ENCODE assay signal across 46 mouse cellular contexts in the genomic region with DNA sequence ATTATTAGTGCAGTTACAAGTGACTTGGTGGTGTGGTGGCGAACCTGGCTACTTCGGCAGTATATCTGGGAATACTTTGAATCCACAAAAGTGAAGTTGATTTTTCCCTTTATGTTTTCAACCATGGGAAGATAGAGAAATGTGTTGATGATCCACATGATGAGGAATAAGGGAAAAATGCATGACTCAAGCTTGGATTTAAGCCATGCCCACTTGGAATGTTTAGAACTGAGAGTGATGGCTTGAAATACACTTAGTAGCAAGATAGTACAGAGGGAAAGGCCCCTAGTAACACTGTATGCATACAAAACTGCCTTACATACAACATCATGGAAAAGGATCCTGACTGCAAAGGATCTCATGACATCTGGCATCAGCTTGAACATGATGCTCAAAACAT. TPM values are rescaled to one million over a fixed set of nuclear protein-coding genes. Genes with fewer than 3 reads are reported as not detected.
"Had no signal": no experiment of that assay in that cellular context is flagged by ENCODE, and none has a peak within 500 bp of the region (broad histone marks: within the 10 kb centered on the region; RNA-seq: fewer than 3 reads in every experiment).

No protein-coding gene starts in this region.

- DNase-seq: left cerebral cortex, postnatal 4 days; liver; liver, embryonic 13.5 days; liver, postnatal 0 days; lung, adult 18-20 months; lung, adult 2 months; lung, embryonic 14.5 days; lung, postnatal 10 days; lung, postnatal 14 days; lung, postnatal 36 days; lung, postnatal 4 days; midbrain, embryonic 14.5 days had no signal

- H3K9me3 ChIP-seq: limb, embryonic 10.5 days; limb, embryonic 12.5 days; limb, embryonic 13.5 days; limb, embryonic 15.5 days; liver, embryonic 12.5 days; liver, embryonic 13.5 days; liver, embryonic 15.5 days; lung, embryonic 15.5 days; megakaryocyte, embryonic 14.5 days; midbrain, embryonic 10.5 days; midbrain, embryonic 12.5 days; midbrain, embryonic 13.5 days; midbrain, embryonic 15.5 days had no signal

- H3K9ac ChIP-seq: limb, embryonic 12.5 days; limb, embryonic 13.5 days; limb, embryonic 15.5 days; liver, embryonic 12.5 days; liver, embryonic 13.5 days; liver, embryonic 14.5 days; liver, embryonic 15.5 days; liver, postnatal 0 days; lung, embryonic 14.5 days; lung, embryonic 15.5 days; midbrain, embryonic 12.5 days; midbrain, embryonic 13.5 days; midbrain, embryonic 15.5 days had no signal

- H3K27me3 ChIP-seq: limb, embryonic 12.5 days; limb, embryonic 13.5 days; limb, embryonic 15.5 days; liver, embryonic 12.5 days; liver, embryonic 13.5 days; liver, embryonic 15.5 days; lung, embryonic 15.5 days; megakaryocyte, embryonic 14.5 days; midbrain, embryonic 12.5 days; midbrain, embryonic 13.5 days; midbrain, embryonic 15.5 days had no signal

- H3K36me3 ChIP-seq: limb, embryonic 10.5 days; limb, embryonic 12.5 days; limb, embryonic 13.5 days; limb, embryonic 15.5 days; liver, embryonic 12.5 days; liver, embryonic 13.5 days; liver, embryonic 15.5 days; lung, embryonic 15.5 days; midbrain, embryonic 10.5 days; midbrain, embryonic 12.5 days; midbrain, embryonic 13.5 days; midbrain, embryonic 15.5 days had no signal

- ATAC-seq: liver, embryonic 12.5 days; liver, postnatal 0 days; lung, postnatal 0 days; midbrain, embryonic 13.5 days; midbrain, embryonic 15.5 days; midbrain, embryonic 16.5 days had no signal

- H3K4me1 ChIP-seq: limb, embryonic 10.5 days; limb, embryonic 12.5 days; limb, embryonic 13.5 days; limb, embryonic 15.5 days; liver, embryonic 12.5 days; liver, embryonic 13.5 days; liver, embryonic 15.5 days; lung, embryonic 15.5 days; megakaryocyte, embryonic 14.5 days; midbrain, embryonic 10.5 days; midbrain, embryonic 12.5 days; midbrain, embryonic 13.5 days; midbrain, embryonic 15.5 days had no signal

- H3K27ac ChIP-seq: limb, embryonic 10.5 days; limb, embryonic 12.5 days; limb, embryonic 13.5 days; limb, embryonic 15.5 days; liver, embryonic 12.5 days; liver, embryonic 13.5 days; liver, embryonic 14.5 days; liver, embryonic 15.5 days; lung, embryonic 15.5 days; macrophage; midbrain, embryonic 10.5 days; midbrain, embryonic 12.5 days; midbrain, embryonic 13.5 days; midbrain, embryonic 15.5 days had no signal

- H3K4me3 ChIP-seq: limb, embryonic 10.5 days; limb, embryonic 12.5 days; limb, embryonic 13.5 days; limb, embryonic 15.5 days; liver, embryonic 12.5 days; liver, embryonic 13.5 days; liver, embryonic 15.5 days; lung, embryonic 15.5 days; megakaryocyte, embryonic 14.5 days; midbrain, embryonic 10.5 days; midbrain, embryonic 12.5 days; midbrain, embryonic 13.5 days; midbrain, embryonic 15.5 days; myocyte had no signal

- H3K4me2 ChIP-seq: limb, embryonic 12.5 days; limb, embryonic 13.5 days; limb, embryonic 15.5 days; liver, embryonic 11.5 days; liver, embryonic 12.5 days; liver, embryonic 13.5 days; liver, embryonic 15.5 days; lung, embryonic 14.5 days; lung, embryonic 15.5 days; midbrain, embryonic 11.5 days; midbrain, embryonic 12.5 days; midbrain, embryonic 13.5 days; midbrain, embryonic 15.5 days had no signal

RNA-seq across cellular contexts. Expression of a gene that starts 8.1 kb away (rescaled TPM):
- total RNA-seq: left cerebral cortex, postnatal 10 days; left cerebral cortex, postnatal 14 days; left cerebral cortex, postnatal 25 days; left cerebral cortex, postnatal 36 days; left cerebral cortex, postnatal 4 days; liver, adult 2 months; megakaryocyte progenitor cell, adult 5-6 weeks; megakaryocyte, adult 5-6 weeks; megakaryocyte-erythroid progenitor cell, adult 5-6 weeks; midbrain, postnatal 0 days; monocyte, adult 5-6 weeks had no signal
- polyA plus RNA-seq: limb, embryonic 10.5 days; limb, embryonic 11.5 days; limb, embryonic 12.5 days; limb, embryonic 13.5 days; limb, embryonic 14.5 days; limb, embryonic 15.5 days; liver, adult 2 months; liver, embryonic 11.5 days; liver, embryonic 12.5 days; liver, embryonic 13.5 days; liver, embryonic 14.5 days; liver, embryonic 15.5 days; liver, embryonic 16.5 days; liver, postnatal 0 days; lung, adult 2 months; lung, embryonic 14.5 days; lung, embryonic 15.5 days; lung, embryonic 16.5 days; lung, postnatal 0 days; macrophage; midbrain, embryonic 10.5 days; midbrain, embryonic 11.5 days; midbrain, embryonic 12.5 days; midbrain, embryonic 13.5 days; midbrain, embryonic 14.5 days; midbrain, embryonic 15.5 days; midbrain, embryonic 16.5 days; midbrain, postnatal 0 days; myocyte; neural tube, embryonic 11.5 days had no signal

RNA-seq across cellular contexts. Expression of a gene that starts 12.1 kb away (rescaled TPM):
- total RNA-seq: left cerebral cortex, postnatal 10 days; left cerebral cortex, postnatal 14 days; left cerebral cortex, postnatal 25 days; left cerebral cortex, postnatal 36 days; left cerebral cortex, postnatal 4 days; liver, adult 2 months; megakaryocyte progenitor cell, adult 5-6 weeks; megakaryocyte, adult 5-6 weeks; megakaryocyte-erythroid progenitor cell, adult 5-6 weeks; midbrain, postnatal 0 days; monocyte, adult 5-6 weeks had no signal
- polyA plus RNA-seq: limb, embryonic 10.5 days; limb, embryonic 11.5 days; limb, embryonic 12.5 days; limb, embryonic 13.5 days; limb, embryonic 14.5 days; limb, embryonic 15.5 days; liver, adult 2 months; liver, embryonic 11.5 days; liver, embryonic 12.5 days; liver, embryonic 13.5 days; liver, embryonic 14.5 days; liver, embryonic 15.5 days; liver, embryonic 16.5 days; liver, postnatal 0 days; lung, adult 2 months; lung, embryonic 14.5 days; lung, embryonic 15.5 days; lung, embryonic 16.5 days; lung, postnatal 0 days; macrophage; midbrain, embryonic 10.5 days; midbrain, embryonic 11.5 days; midbrain, embryonic 12.5 days; midbrain, embryonic 13.5 days; midbrain, embryonic 14.5 days; midbrain, embryonic 15.5 days; midbrain, embryonic 16.5 days; midbrain, postnatal 0 days; myocyte; neural tube, embryonic 11.5 days had no signal

RNA-seq across cellular contexts. Expression of a gene that starts 27.5 kb away (rescaled TPM):
- total RNA-seq: liver, adult 2 months; megakaryocyte, adult 5-6 weeks; megakaryocyte-erythroid progenitor cell, adult 5-6 weeks; midbrain, postnatal 0 days; monocyte, adult 5-6 weeks had no signal
- polyA plus RNA-seq: limb, embryonic 10.5 days; limb, embryonic 11.5 days; limb, embryonic 12.5 days; limb, embryonic 13.5 days; limb, embryonic 15.5 days; liver, adult 2 months; liver, embryonic 11.5 days; liver, embryonic 15.5 days; liver, embryonic 16.5 days; lung, adult 2 months; lung, embryonic 14.5 days; lung, embryonic 15.5 days; lung, embryonic 16.5 days; lung, postnatal 0 days; macrophage; midbrain, embryonic 11.5 days; midbrain, embryonic 12.5 days; midbrain, embryonic 13.5 days; midbrain, embryonic 14.5 days; midbrain, embryonic 15.5 days; midbrain, embryonic 16.5 days; myocyte; neural tube, embryonic 11.5 days had no signal

RNA-seq across cellular contexts. Expression of a gene that starts 36.9 kb away (rescaled TPM):
- total RNA-seq: left cerebral cortex, postnatal 14 days; left cerebral cortex, postnatal 25 days; left cerebral cortex, postnatal 36 days; liver, adult 2 months; megakaryocyte progenitor cell, adult 5-6 weeks; megakaryocyte, adult 5-6 weeks; megakaryocyte-erythroid progenitor cell, adult 5-6 weeks; monocyte, adult 5-6 weeks had no signal
- polyA plus RNA-seq: limb, embryonic 10.5 days; limb, embryonic 11.5 days; limb, embryonic 12.5 days; limb, embryonic 13.5 days; limb, embryonic 14.5 days; limb, embryonic 15.5 days; liver, adult 2 months; liver, embryonic 11.5 days; liver, embryonic 12.5 days; liver, embryonic 13.5 days; liver, embryonic 14.5 days; liver, embryonic 15.5 days; liver, embryonic 16.5 days; liver, postnatal 0 days; lung, adult 2 months; lung, embryonic 14.5 days; lung, embryonic 15.5 days; lung, embryonic 16.5 days; lung, postnatal 0 days; macrophage; midbrain, embryonic 10.5 days; midbrain, embryonic 11.5 days; midbrain, embryonic 12.5 days; myocyte; neural tube, embryonic 11.5 days had no signal
